Mouse (Mus musculus): ENCODE results near the gene Il4i1. TPM values are rescaled to one million over a fixed set of nuclear protein-coding genes. Genes with fewer than 3 reads are reported as not detected.
A peak's percentile ranks its signal among the peaks of the same experiment; 100 is the strongest.

Il4i1 gene
- polyA plus RNA-seq, 1 experiment from 2014 or later, result 1.9 TPM

DNA sequence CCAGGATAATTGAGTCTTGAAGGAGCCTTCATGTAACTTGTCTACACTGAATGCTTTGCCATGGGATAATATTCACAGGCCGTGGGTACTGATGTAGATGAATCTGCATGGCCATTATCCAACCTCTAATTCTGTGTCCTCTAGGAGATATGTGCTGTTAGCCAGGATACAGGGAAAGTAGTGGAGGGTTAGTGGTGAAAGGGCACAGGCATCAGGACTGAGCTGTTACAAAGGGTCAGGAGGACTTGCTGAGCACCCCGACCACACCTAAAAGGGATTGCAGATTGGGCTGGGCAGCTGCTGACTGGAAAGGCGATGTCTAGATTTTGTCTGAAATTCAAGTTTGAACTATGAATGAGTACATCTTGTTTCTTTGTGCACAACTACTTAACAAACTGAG is 4.3 kb downstream of the Il4i1 start:
- Histone ChIP-seq H3K9ac (replicated peaks; ENCODE audit: low read depth) (no peak overlapping the region), H3K4me1 (ENCODE audit: insufficient read depth, low read depth, low read length) (peaks cover 18% of the 10 kb centered on the region; the same call in 1 of the 2 replicates), H3K27me3 (replicated peaks; ENCODE audit: insufficient read depth, low read length) (no peaks in the 10 kb centered on the region), H3K4me2 (replicated peaks; ENCODE audit: low read depth, low read length) (no peak overlapping the region), H3K4me3 (ENCODE audit: low read depth, low read length) (no peak overlapping the region), H3K36me3 (ENCODE audit: insufficient read depth, low read length) (no peaks in the 10 kb centered on the region), H3K27ac (ENCODE audit: low read length) (no peak overlapping the region), H3K9me3 (ENCODE audit: low read length) (no peaks in the 10 kb centered on the region)
- TF ChIP-seq CTCF (IDR thresholded peaks at IDR 0.05) (no peak), EP300 (IDR thresholded peaks at IDR 0.05) (no peak)
- WGBS, result 70% methylated on average over 3 of the region's 3 CpGs
- no peak for ATAC-seq
- no peak for DNase-seq (ENCODE audit: low spot score)

DNA sequence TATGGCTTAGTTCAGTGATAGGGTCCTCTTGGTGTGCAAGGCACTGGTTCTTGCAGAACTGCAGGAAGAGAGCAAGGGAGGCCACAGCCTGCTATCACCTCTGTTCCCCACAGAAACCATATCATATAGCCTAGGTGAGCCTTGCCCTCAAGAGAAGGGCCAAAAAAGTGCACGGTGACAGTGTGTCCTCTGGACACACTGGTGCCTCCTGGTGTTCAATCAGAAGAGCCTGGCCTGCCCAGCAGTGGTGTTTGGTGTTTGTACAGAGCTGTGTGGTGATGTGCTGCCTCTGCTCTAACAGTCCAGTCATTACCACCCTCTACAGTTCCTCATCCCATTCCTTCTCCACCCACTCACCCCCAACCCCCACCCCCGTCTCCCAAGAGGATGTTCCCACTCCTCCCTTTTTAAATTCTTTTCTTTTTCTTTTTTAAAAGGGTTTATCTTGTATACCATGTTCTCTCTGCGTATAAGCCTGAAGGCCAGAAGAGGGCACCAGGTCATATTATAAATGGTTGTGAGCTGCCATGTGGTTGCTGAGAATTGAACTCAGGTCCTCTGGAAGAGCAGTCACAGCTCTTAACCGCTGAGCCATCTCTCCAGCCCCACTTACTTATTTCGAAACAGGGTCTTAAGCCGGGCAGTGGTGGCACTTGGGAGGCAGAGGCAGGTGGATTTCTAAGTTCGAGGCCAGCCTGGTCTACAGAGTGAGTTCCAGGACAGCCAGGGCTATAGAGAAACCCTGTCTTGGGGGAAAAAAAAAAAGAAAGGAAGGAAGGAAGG is 5.7 kb downstream of the Il4i1 start:
- Histone ChIP-seq H3K4me1 (ENCODE audit: insufficient read depth, low read depth, low read length) (peaks cover 18% of the 10 kb centered on the region; the same call in 1 of the 2 replicates), H3K36me3 (ENCODE audit: insufficient read depth, low read length) (no peaks in the 10 kb centered on the region), H3K4me3 (ENCODE audit: low read depth, low read length) (no peak overlapping the region), H3K27me3 (replicated peaks; ENCODE audit: insufficient read depth, low read length) (no peaks in the 10 kb centered on the region), H3K4me2 (replicated peaks; ENCODE audit: low read depth, low read length) (no peak overlapping the region), H3K9ac (replicated peaks; ENCODE audit: low read depth) (no peak overlapping the region), H3K9me3 (ENCODE audit: low read length) (no peaks in the 10 kb centered on the region), H3K27ac (ENCODE audit: low read length) (no peak overlapping the region)
- DNase-seq (ENCODE audit: low spot score), result no peak
- ATAC-seq, result no peak
- WGBS, result 74% methylated on average over 7 of the region's 7 CpGs
- TF ChIP-seq CTCF (IDR thresholded peaks at IDR 0.05), result peak; percentile 28; the same call in 1 of the 2 replicates
- no peak for TF ChIP-seq EP300 (IDR thresholded peaks at IDR 0.05)

DNA sequence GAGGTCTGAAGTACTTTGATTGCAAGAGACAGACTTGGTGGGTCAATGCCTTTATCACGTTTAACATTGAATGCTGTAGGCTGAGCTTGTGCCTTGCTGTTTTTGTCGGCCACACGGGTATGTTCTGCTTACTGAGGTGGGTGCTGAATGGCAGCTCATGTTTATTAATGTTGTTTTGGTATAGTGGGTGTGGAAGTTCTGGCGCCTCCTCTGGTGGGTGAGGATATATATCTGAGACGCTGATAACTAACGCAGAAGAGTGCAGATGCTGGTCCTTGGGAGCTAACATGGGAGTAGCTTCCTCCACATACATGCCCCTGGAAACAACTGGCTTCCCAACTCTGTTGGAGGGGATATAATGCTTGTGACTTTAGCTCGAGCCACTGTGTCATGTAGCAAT is 7.2 kb downstream of the Il4i1 start:
- DNase-seq (ENCODE audit: low spot score) (no peak), ATAC-seq (no peak)
- peak; percentile 38 for TF ChIP-seq CTCF (IDR thresholded peaks at IDR 0.05)
- TF ChIP-seq EP300 (IDR thresholded peaks at IDR 0.05), result no peak
- Histone ChIP-seq H3K4me2 (replicated peaks; ENCODE audit: low read depth, low read length) (no peak overlapping the region), H3K4me3 (ENCODE audit: low read depth, low read length) (no peak overlapping the region), H3K36me3 (ENCODE audit: insufficient read depth, low read length) (no peaks in the 10 kb centered on the region), H3K4me1 (ENCODE audit: insufficient read depth, low read depth, low read length) (peaks cover 7% of the 10 kb centered on the region; the same call in 1 of the 2 replicates), H3K9me3 (ENCODE audit: low read length) (no peaks in the 10 kb centered on the region), H3K27me3 (replicated peaks; ENCODE audit: insufficient read depth, low read length) (no peaks in the 10 kb centered on the region), H3K9ac (replicated peaks; ENCODE audit: low read depth) (no peak overlapping the region), H3K27ac (ENCODE audit: low read length) (no peak overlapping the region)
- 45% methylated on average over 7 of the region's 7 CpGs for WGBS

DNA sequence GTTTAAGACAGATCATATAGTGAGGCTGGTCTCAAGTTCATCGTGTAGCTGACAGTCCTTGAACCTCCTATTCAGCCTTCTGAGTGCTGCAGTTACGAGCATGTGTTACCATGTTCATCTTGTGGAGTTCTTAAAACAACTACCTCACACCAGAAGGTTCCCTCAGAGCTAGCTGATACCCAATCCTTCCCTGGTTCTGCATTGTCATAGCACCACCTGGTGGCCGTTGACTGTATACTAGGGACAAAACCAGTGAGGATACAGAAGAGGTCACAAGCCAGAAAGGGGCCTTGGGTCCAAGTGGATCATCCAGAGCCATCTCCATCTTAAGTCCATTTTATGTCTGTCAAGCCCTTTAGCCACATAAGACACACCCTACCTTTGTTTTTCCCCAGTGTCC is 8.7 kb downstream of the Il4i1 start:
- DNase-seq (ENCODE audit: low spot score), result peak; percentile 87
- TF ChIP-seq CTCF (IDR thresholded peaks at IDR 0.05), result peak; percentile 94
- TF ChIP-seq EP300 (IDR thresholded peaks at IDR 0.05), result no peak
- Histone ChIP-seq H3K4me2 (replicated peaks; ENCODE audit: low read depth, low read length) (no peak overlapping the region), H3K9me3 (ENCODE audit: low read length) (no peaks in the 10 kb centered on the region), H3K27me3 (replicated peaks; ENCODE audit: insufficient read depth, low read length) (no peaks in the 10 kb centered on the region), H3K36me3 (ENCODE audit: insufficient read depth, low read length) (peaks cover 12% of the 10 kb centered on the region), H3K27ac (ENCODE audit: low read length) (no peak overlapping the region), H3K4me3 (ENCODE audit: low read depth, low read length) (no peak overlapping the region), H3K4me1 (ENCODE audit: insufficient read depth, low read depth, low read length) (no peaks in the 10 kb centered on the region), H3K9ac (replicated peaks; ENCODE audit: low read depth) (no peak overlapping the region)
- 12% methylated on average over 3 of the region's 3 CpGs for WGBS
- ATAC-seq, result peak; percentile 77

DNA sequence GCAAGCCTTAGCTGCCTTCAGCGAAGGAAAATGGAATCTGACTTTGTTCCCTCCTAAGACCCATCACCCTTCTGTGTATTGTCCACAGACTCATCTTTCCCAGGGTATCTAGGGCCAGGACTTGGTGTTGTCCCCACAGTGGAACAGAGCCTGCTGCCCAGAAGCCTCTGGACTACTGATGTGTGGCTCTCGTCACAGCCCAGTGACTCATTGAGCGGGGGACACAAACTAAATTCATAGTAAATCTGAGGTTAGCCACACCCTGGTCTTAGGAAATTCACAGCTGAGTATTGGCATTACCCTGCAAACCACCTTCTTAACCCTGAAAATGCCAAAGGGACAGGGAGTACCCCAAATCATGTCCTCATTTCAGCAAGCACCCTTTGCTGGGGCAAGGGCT is 10.6 kb downstream of the Il4i1 start:
- Histone ChIP-seq H3K9me3 (ENCODE audit: low read length) (no peaks in the 10 kb centered on the region), H3K4me3 (ENCODE audit: low read depth, low read length) (no peak overlapping the region), H3K27ac (ENCODE audit: low read length) (no peak overlapping the region), H3K27me3 (replicated peaks; ENCODE audit: insufficient read depth, low read length) (no peaks in the 10 kb centered on the region), H3K4me1 (ENCODE audit: insufficient read depth, low read depth, low read length) (no peaks in the 10 kb centered on the region), H3K4me2 (replicated peaks; ENCODE audit: low read depth, low read length) (no peak overlapping the region), H3K36me3 (ENCODE audit: insufficient read depth, low read length) (peaks cover 23% of the 10 kb centered on the region), H3K9ac (replicated peaks; ENCODE audit: low read depth) (no peak overlapping the region)
- ATAC-seq (no peak), DNase-seq (ENCODE audit: low spot score) (no peak)
- TF ChIP-seq EP300 (IDR thresholded peaks at IDR 0.05), result no peak
- 72% methylated on average over 3 of the region's 3 CpGs for WGBS

DNA sequence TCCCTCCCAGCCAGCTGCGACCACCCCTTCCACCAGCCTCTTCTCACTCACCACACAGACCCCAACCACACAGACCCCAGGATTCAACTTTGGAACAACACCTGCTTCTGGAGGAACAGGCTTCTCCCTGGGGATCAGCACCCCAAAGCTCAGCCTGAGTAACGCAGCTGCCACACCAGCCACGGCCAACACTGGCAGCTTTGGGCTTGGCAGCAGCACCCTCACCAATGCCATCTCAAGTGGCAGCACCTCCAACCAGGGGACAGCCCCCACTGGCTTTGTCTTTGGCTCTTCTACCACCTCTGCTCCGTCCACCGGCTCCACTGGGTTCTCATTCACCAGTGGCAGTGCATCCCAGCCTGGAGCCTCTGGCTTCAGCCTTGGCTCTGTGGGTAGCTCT is 12.5 kb downstream of the Il4i1 start:
- H3K9me3 ChIP-seq (ENCODE audit: low read length), result no peaks in the 10 kb centered on the region
- no peak overlapping the region for H3K9ac ChIP-seq (replicated peaks; ENCODE audit: low read depth)
- no peak for DNase-seq (ENCODE audit: low spot score)
- peaks cover 2% of the 10 kb centered on the region; the same call in 1 of the 2 replicates for H3K4me1 ChIP-seq (ENCODE audit: insufficient read depth, low read depth, low read length)
- no peak overlapping the region for H3K27ac ChIP-seq (ENCODE audit: low read length)
- 86% methylated on average over 5 of the region's 5 CpGs for WGBS
- TF ChIP-seq CTCF (IDR thresholded peaks at IDR 0.05) (no peak), EP300 (IDR thresholded peaks at IDR 0.05) (no peak)
- ATAC-seq, result no peak
- H3K36me3 ChIP-seq (ENCODE audit: insufficient read depth, low read length), result peaks cover 23% of the 10 kb centered on the region
- no peaks in the 10 kb centered on the region for H3K27me3 ChIP-seq (replicated peaks; ENCODE audit: insufficient read depth, low read length)
- H3K4me3 ChIP-seq (ENCODE audit: low read depth, low read length), result no peak overlapping the region
- H3K4me2 ChIP-seq (replicated peaks; ENCODE audit: low read depth, low read length), result no peak overlapping the region
